Mouse (Mus musculus): ENCODE measurements around the gene Ccdc42. TPM values are rescaled to one million over a fixed set of nuclear protein-coding genes. Genes with fewer than 3 reads are reported as not detected.

Ccdc42 gene
- total RNA-seq, 2 experiments from 2014 or later = not detected

Other genes with a start within 250 kb of the Ccdc42 start
- 10 to 100 TPM; 72.7 to 76.0 TPM for gene Ntn1, start 186.2 kb upstream of the Ccdc42 start, total RNA-seq (2021)
- gene Pik3r5, start 154.9 kb upstream of the Ccdc42 start, total RNA-seq (2021) = 1 to 10 TPM; 1.1 to 1.9 TPM
- gene Pik3r6, start 84.0 kb upstream of the Ccdc42 start, total RNA-seq (2021) = 1 to 10 TPM; 3.8 to 4.0 TPM
- gene Mfsd6l, start 30.8 kb upstream of the Ccdc42 start, total RNA-seq (2021) = under 1 TPM; 0.12 to 0.13 TPM
- gene Myh10, start 104.5 kb downstream of the Ccdc42 start, total RNA-seq (2021) = 10 to 100 TPM; 19.3 to 20.3 TPM